22 mouse cellular contexts compared by ENCODE assay signal in the genomic region with DNA sequence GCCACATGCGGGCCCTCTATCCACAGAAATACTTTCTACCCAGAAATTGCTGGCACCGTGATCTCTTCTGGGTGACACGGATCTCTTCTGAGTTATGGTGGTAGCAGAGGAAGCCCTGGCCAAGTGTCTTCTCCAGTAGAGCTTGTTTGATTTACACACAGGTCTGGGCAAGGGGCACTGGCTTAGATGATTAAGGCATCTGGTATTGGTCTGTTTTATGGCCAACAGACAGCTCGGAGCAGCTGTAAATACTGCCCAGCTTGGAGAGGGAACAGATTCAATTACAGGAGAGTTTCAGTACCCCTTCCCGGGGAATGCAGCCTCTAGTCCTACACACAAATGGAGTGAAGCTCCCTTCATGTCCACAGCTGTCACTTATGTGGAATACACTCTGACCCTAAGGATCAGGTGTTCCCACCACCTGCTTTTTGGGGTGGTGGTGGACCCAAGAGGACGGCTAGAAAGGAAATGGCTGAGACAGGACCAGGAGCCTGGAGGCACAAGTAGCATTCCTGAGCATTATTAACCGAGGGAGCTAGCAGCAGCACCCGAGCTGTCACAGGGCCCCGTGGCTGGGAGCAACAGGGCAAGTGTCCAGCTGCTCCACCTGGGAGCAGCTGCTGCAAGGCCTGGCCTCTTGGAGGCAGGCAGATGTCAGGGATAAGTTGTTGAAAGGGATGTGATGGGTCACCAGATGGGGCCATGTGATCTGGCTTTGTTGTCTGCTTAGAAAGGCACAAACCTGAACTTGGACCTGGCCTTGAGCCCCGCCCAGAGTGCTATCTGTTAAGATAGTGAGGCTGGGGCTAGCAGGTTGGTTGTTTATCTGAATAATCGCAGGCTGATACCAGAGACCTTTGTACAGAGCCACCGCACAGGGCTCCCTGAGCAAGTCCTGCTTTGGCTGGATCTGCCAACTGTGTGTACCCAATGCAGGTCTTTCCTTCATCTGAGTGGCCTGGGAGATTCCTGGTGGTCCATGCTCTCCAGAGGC. TPM values are rescaled to one million over a fixed set of nuclear protein-coding genes. Genes with fewer than 3 reads are reported as not detected.
DNase-seq lines count a peak whose midpoint lies in the region; ATAC-seq lines count a peak whose summit lies in the region.
"Had no signal": no experiment of that assay in that cellular context is flagged by ENCODE, and none has a peak within 500 bp of the region (broad histone marks: within the 10 kb centered on the region; RNA-seq: fewer than 3 reads in every experiment).

No protein-coding gene starts in this region.

- DNase-seq in forebrain, embryonic 11.5 days (ENCODE audit: low spot score) = peak; percentile 48
- DNase-seq in MN1 (ENCODE audit: low spot score) = peak; percentile 88
- DNase-seq in mesoderm, embryonic 11.5 days (ENCODE audit: low read depth, low spot score) = peak; percentile 50
- DNase-seq in spleen, postnatal 4 days (ENCODE audit: low spot score in 2 of 2) = no peak
- no peak for DNase-seq in right cerebral cortex, postnatal 10 days (ENCODE audit: low spot score in 2 of 2)
- no peak for DNase-seq in left cerebral cortex, adult 8-10 months (ENCODE audit: low spot score in 2 of 2)
- DNase-seq: adrenal gland, postnatal 10 days; cerebellum, adult 9-10 months; embryo, embryonic 11 days; kidney, postnatal 36 days; lung, postnatal 36 days; thymus, postnatal 25 days had no signal

- 87% methylated on average over 12 of the region's 12 CpGs for WGBS in forebrain, embryonic 11.5 days
- 87% methylated on average over 12 of the region's 12 CpGs for WGBS in forebrain, embryonic 16.5 days
- 35% methylated on average over 12 of the region's 12 CpGs for WGBS in limb, embryonic 13.5 days

- no peak overlapping the region for H3K9ac ChIP-seq in forebrain, embryonic 11.5 days (ENCODE audit: low read length)
- H3K9ac ChIP-seq in forebrain, embryonic 16.5 days (replicated peaks; ENCODE audit: low read depth, low read length) = no peak overlapping the region
- H3K9ac ChIP-seq in limb, embryonic 13.5 days = peak overlapping the region; percentile 51; the same call in 1 of the 2 replicates
- H3K9ac ChIP-seq: heart, embryonic 15.5 days; hindbrain, embryonic 14.5 days; liver, embryonic 14.5 days; midbrain, embryonic 15.5 days had no signal

- H3K4me2 ChIP-seq in forebrain, embryonic 11.5 days (ENCODE audit: low read depth, low read length, severe bottlenecking) = no peak overlapping the region
- no peak overlapping the region for H3K4me2 ChIP-seq in forebrain, embryonic 16.5 days (ENCODE audit: low read length)
- no peak overlapping the region for H3K4me2 ChIP-seq in limb, embryonic 13.5 days (replicated peaks)
- H3K4me2 ChIP-seq: heart, embryonic 15.5 days; hindbrain, embryonic 14.5 days; midbrain, embryonic 15.5 days had no signal

- H3K4me1 ChIP-seq in forebrain, embryonic 11.5 days (replicated peaks; ENCODE audit: control insufficient read depth, insufficient read depth, low read length) = peaks cover 8% of the 10 kb centered on the region
- H3K4me1 ChIP-seq in forebrain, embryonic 16.5 days (replicated peaks; ENCODE audit: control insufficient read depth, insufficient read depth, low read length) = peaks cover 17% of the 10 kb centered on the region
- H3K4me1 ChIP-seq in limb, embryonic 13.5 days = peaks cover 23% of the 10 kb centered on the region

- no peak overlapping the region for H3K27ac ChIP-seq in forebrain, embryonic 11.5 days (ENCODE audit: low read depth, low read length)
- H3K27ac ChIP-seq in forebrain, embryonic 16.5 days (ENCODE audit: low read length) = no peak overlapping the region
- 0 out of 2 replicates have a peak overlapping the region, but pooled peaks have one; percentile 6 for H3K27ac ChIP-seq in limb, embryonic 13.5 days
- H3K27ac ChIP-seq: heart, embryonic 15.5 days; hindbrain, embryonic 14.5 days; liver, embryonic 14.5 days; midbrain, embryonic 15.5 days had no signal

- no peak overlapping the region for H3K4me3 ChIP-seq in forebrain, embryonic 11.5 days (ENCODE audit: low read depth, low read length)
- H3K4me3 ChIP-seq in forebrain, embryonic 16.5 days (replicated peaks; ENCODE audit: low read length) = no peak overlapping the region
- H3K4me3 ChIP-seq in limb, embryonic 13.5 days = no peak overlapping the region
- H3K4me3 ChIP-seq: heart, embryonic 15.5 days; midbrain, embryonic 15.5 days had no signal

- no peaks in the 10 kb centered on the region; the same call in 1 of the 2 replicates for H3K36me3 ChIP-seq in forebrain, embryonic 11.5 days (ENCODE audit: control insufficient read depth, insufficient read depth, low read length)
- H3K36me3 ChIP-seq in forebrain, embryonic 16.5 days (ENCODE audit: control insufficient read depth, insufficient read depth) = peaks cover 5% of the 10 kb centered on the region
- H3K36me3 ChIP-seq in limb, embryonic 13.5 days = peaks cover 33% of the 10 kb centered on the region

- no peak for ATAC-seq in forebrain, embryonic 11.5 days (replicated peaks; ENCODE audit: low FRiP score)
- no peak for ATAC-seq in forebrain, embryonic 16.5 days
- peak; percentile 52 for ATAC-seq in limb, embryonic 13.5 days (ENCODE audit: low FRiP score, low read depth)
- ATAC-seq: midbrain, embryonic 15.5 days had no signal

- H3K27me3 ChIP-seq in forebrain, embryonic 11.5 days (ENCODE audit: control insufficient read depth, insufficient read depth, low read length) = no peaks in the 10 kb centered on the region
- H3K27me3 ChIP-seq in forebrain, embryonic 16.5 days (replicated peaks; ENCODE audit: control insufficient read depth, insufficient read depth, low read length) = no peaks in the 10 kb centered on the region
- H3K27me3 ChIP-seq in limb, embryonic 13.5 days = no peaks in the 10 kb centered on the region
- H3K27me3 ChIP-seq: heart, embryonic 15.5 days; midbrain, embryonic 15.5 days had no signal

- no peaks in the 10 kb centered on the region for H3K9me3 ChIP-seq in forebrain, embryonic 11.5 days (ENCODE audit: control insufficient read depth, low read length)
- H3K9me3 ChIP-seq in forebrain, embryonic 16.5 days (ENCODE audit: control insufficient read depth, low read length) = no peaks in the 10 kb centered on the region
- no peaks in the 10 kb centered on the region for H3K9me3 ChIP-seq in limb, embryonic 13.5 days
- H3K9me3 ChIP-seq: heart, embryonic 15.5 days; midbrain, embryonic 15.5 days had no signal

RNA-seq across cellular contexts. Expression of a gene that starts 2.0 kb away (rescaled TPM):
- 1.1 TPM in 2 replicates for polyA plus RNA-seq in forebrain, embryonic 11.5 days (2014; fragmentation: Nextera tagmentation; extraction: Ambion mirVana)
- 0.11 and 0.29 TPM in 2 replicates for polyA plus RNA-seq in forebrain, embryonic 16.5 days (2015; fragmentation: Nextera tagmentation; extraction: Ambion mirVana)
- 1.8 and 2.0 TPM in 2 replicates for polyA plus RNA-seq in limb, embryonic 13.5 days (2015; fragmentation: Nextera tagmentation; extraction: Ambion mirVana)
- under 1 TPM in 3 of 4 experiments, not detected in 1; 0.27 to 0.50 (median 0.39) TPM for total RNA-seq in left cerebral cortex, adult 8-10 months (2022)
- polyA plus RNA-seq: hindbrain, embryonic 14.5 days had no signal

RNA-seq across cellular contexts. Expression of a gene that starts 4.4 kb away (rescaled TPM):
- 0.27 TPM in 1 of 2 replicates, not detected in the other for polyA plus RNA-seq in forebrain, embryonic 11.5 days (2014; fragmentation: Nextera tagmentation; extraction: Ambion mirVana)
- polyA plus RNA-seq in forebrain, embryonic 16.5 days (2015; fragmentation: Nextera tagmentation; extraction: Ambion mirVana) = not detected in 2 replicates
- polyA plus RNA-seq in limb, embryonic 13.5 days (2015; fragmentation: Nextera tagmentation; extraction: Ambion mirVana) = not detected in 2 replicates
- total RNA-seq in left cerebral cortex, adult 8-10 months (2022) = not detected
- total RNA-seq: adrenal gland, postnatal 10 days; layer of hippocampus, postnatal 25 days had no signal
- polyA plus RNA-seq: frontal cortex, adult 2 months; gonadal fat pad, adult 2 months; heart, embryonic 15.5 days; liver, embryonic 14.5 days; midbrain, embryonic 15.5 days; neural tube, embryonic 14.5 days had no signal

RNA-seq across cellular contexts. Expression of a gene that starts 4.9 kb away (rescaled TPM):
- 75.4 and 76.3 TPM in 2 replicates for polyA plus RNA-seq in forebrain, embryonic 11.5 days (2014; fragmentation: Nextera tagmentation; extraction: Ambion mirVana)
- 75.0 and 90.0 TPM in 2 replicates for polyA plus RNA-seq in forebrain, embryonic 16.5 days (2015; fragmentation: Nextera tagmentation; extraction: Ambion mirVana)
- polyA plus RNA-seq in limb, embryonic 13.5 days (2015; fragmentation: Nextera tagmentation; extraction: Ambion mirVana) = 68.3 and 80.7 TPM in 2 replicates
- total RNA-seq in left cerebral cortex, adult 8-10 months (2022) = 10 to 100 TPM; 16.7 to 20.2 (median 19.1) TPM

RNA-seq across cellular contexts. Expression of a gene that starts 30.4 kb away (rescaled TPM):
- polyA plus RNA-seq in forebrain, embryonic 11.5 days (2014; fragmentation: Nextera tagmentation; extraction: Ambion mirVana) = 7.5 and 8.3 TPM in 2 replicates
- polyA plus RNA-seq in forebrain, embryonic 16.5 days (2015; fragmentation: Nextera tagmentation; extraction: Ambion mirVana) = 22.6 and 23.1 TPM in 2 replicates
- polyA plus RNA-seq in limb, embryonic 13.5 days (2015; fragmentation: Nextera tagmentation; extraction: Ambion mirVana) = 7.3 and 8.6 TPM in 2 replicates
- total RNA-seq in left cerebral cortex, adult 8-10 months (2022) = 10 to 100 TPM in 2 of 4 experiments, 1 to 10 TPM in 2; 8.6 to 13.0 (median 10.0) TPM

RNA-seq across cellular contexts. Expression of a gene that starts 46.3 kb away (rescaled TPM):
- 40.5 and 42.0 TPM in 2 replicates for polyA plus RNA-seq in forebrain, embryonic 11.5 days (2014; fragmentation: Nextera tagmentation; extraction: Ambion mirVana)
- polyA plus RNA-seq in forebrain, embryonic 16.5 days (2015; fragmentation: Nextera tagmentation; extraction: Ambion mirVana) = 26.7 and 32.3 TPM in 2 replicates
- 25.2 and 29.2 TPM in 2 replicates for polyA plus RNA-seq in limb, embryonic 13.5 days (2015; fragmentation: Nextera tagmentation; extraction: Ambion mirVana)
- 100 to 1,000 TPM in 2 of 4 experiments, 10 to 100 TPM in 2; 97.1 to 104 (median 99.7) TPM for total RNA-seq in left cerebral cortex, adult 8-10 months (2022)

Comparison
In these comparisons a context has a peak if more than half of its experiments do, and no peak if none do; other contexts are left out.
1. DNase-seq: peak in forebrain, embryonic 11.5 days (single experiment), MN1 (single experiment) and mesoderm, embryonic 11.5 days (single experiment); none in spleen, postnatal 4 days (0 of 2), right cerebral cortex, postnatal 10 days (0 of 2) and left cerebral cortex, adult 8-10 months (0 of 2).